Mouse (Mus musculus): Measurements from ENCODE around the gene H3f3b. TPM values are rescaled to one million over a fixed set of nuclear protein-coding genes. Genes with fewer than 3 reads are reported as not detected.
A peak's percentile ranks its signal among the peaks of the same experiment; 100 is the strongest.

Gene H3f3b
- polyA plus RNA-seq, 1 experiment from 2014 or later = 684 TPM

- H3K4me1 ChIP-seq (ENCODE audit: control insufficient read depth in 2 of 2, insufficient read depth in 2 of 2, low read length in 2 of 2) = peaks cover 13 to 16% of the 10 kb centered on the region in 2 experiments
- H3K4me3 ChIP-seq (ENCODE audit: control insufficient read depth in 1 of 2, insufficient read depth in 1 of 2, low read depth in 1 of 2, low read length in 2 of 2) = no peak overlapping the region
- no peak for ATAC-seq (ENCODE audit: insufficient number of reproducible peaks, insufficient read depth, low FRiP score, low read depth)
- no peak overlapping the region for H3K4me2 ChIP-seq (ENCODE audit: low read length)
- no peaks in the 10 kb centered on the region for H3K9me3 ChIP-seq (ENCODE audit: control insufficient read depth, low read length)
- H3K36me3 ChIP-seq (ENCODE audit: control insufficient read depth, insufficient read depth, low read length) = peaks cover 86% of the 10 kb centered on the region
- no peak overlapping the region for H3K27ac ChIP-seq (replicated peaks in 1 of 2; ENCODE audit: control insufficient read depth in 1 of 2, insufficient read depth in 1 of 2, low read depth in 2 of 2, low read length in 2 of 2)
- WGBS = 86% methylated on average over 17 of the region's 17 CpGs
- no peaks in the 10 kb centered on the region for H3K27me3 ChIP-seq (ENCODE audit: control insufficient read depth, insufficient read depth, low read length)
- no peak overlapping the region for H3K9ac ChIP-seq (ENCODE audit: low read length)
Measured at GRCm38 (mm10) chr11:116058868-116059690, 31.3 kb upstream of the H3f3b start.

- no peak overlapping the region for H3K27ac ChIP-seq (replicated peaks in 1 of 2; ENCODE audit: control insufficient read depth in 1 of 2, insufficient read depth in 1 of 2, low read depth in 2 of 2, low read length in 2 of 2)
Measured at GRCm38 (mm10) chr11:116058022-116058614, 30.4 kb upstream of the H3f3b start.

GRCm38 (mm10) chr11:116057237-116057881 lies 29.6 kb upstream of the H3f3b start:
- peak overlapping the region; percentile 4 to 33; a peak in 2 of 4 replicates for H3K27ac ChIP-seq (replicated peaks in 1 of 2; ENCODE audit: control insufficient read depth in 1 of 2, insufficient read depth in 1 of 2, low read depth in 2 of 2, low read length in 2 of 2)
- WGBS = 25% methylated on average over 4 of the region's 4 CpGs

More at GRCm38 (mm10) chr11:116058022-116058614, 30.4 kb upstream of the H3f3b start:
- WGBS = 70% methylated on average over 12 of the region's 12 CpGs
- Histone ChIP-seq H3K36me3 (ENCODE audit: control insufficient read depth, insufficient read depth, low read length) (peaks cover 95% of the 10 kb centered on the region), H3K9me3 (ENCODE audit: control insufficient read depth, low read length) (no peaks in the 10 kb centered on the region), H3K9ac (ENCODE audit: low read length) (no peak overlapping the region), H3K4me2 (ENCODE audit: low read length) (no peak overlapping the region), H3K4me3 (ENCODE audit: control insufficient read depth in 1 of 2, insufficient read depth in 1 of 2, low read depth in 1 of 2, low read length in 2 of 2) (no peak overlapping the region), H3K27me3 (ENCODE audit: control insufficient read depth, insufficient read depth, low read length) (no peaks in the 10 kb centered on the region), H3K4me1 (ENCODE audit: control insufficient read depth in 2 of 2, insufficient read depth in 2 of 2, low read length in 2 of 2) (peaks cover 13 to 16% of the 10 kb centered on the region in 2 experiments)
- ATAC-seq (ENCODE audit: insufficient number of reproducible peaks, insufficient read depth, low FRiP score, low read depth) = no peak

GRCm38 (mm10) chr11:116055873-116056272 lies 28.1 kb upstream of the H3f3b start:
- Histone ChIP-seq H3K4me1 (ENCODE audit: control insufficient read depth in 2 of 2, insufficient read depth in 2 of 2, low read length in 2 of 2) (peaks cover 13 to 16% of the 10 kb centered on the region in 2 experiments), H3K9ac (ENCODE audit: low read length) (no peak overlapping the region), H3K4me2 (ENCODE audit: low read length) (no peak overlapping the region), H3K9me3 (ENCODE audit: control insufficient read depth, low read length) (no peaks in the 10 kb centered on the region), H3K27me3 (ENCODE audit: control insufficient read depth, insufficient read depth, low read length) (no peaks in the 10 kb centered on the region), H3K27ac (replicated peaks in 1 of 2; ENCODE audit: control insufficient read depth in 1 of 2, insufficient read depth in 1 of 2, low read depth in 2 of 2, low read length in 2 of 2) (no peak overlapping the region), H3K4me3 (ENCODE audit: control insufficient read depth in 1 of 2, insufficient read depth in 1 of 2, low read depth in 1 of 2, low read length in 2 of 2) (no peak overlapping the region), H3K36me3 (ENCODE audit: control insufficient read depth, insufficient read depth, low read length) (peaks cover 100% of the 10 kb centered on the region)
- no peak for ATAC-seq (ENCODE audit: insufficient number of reproducible peaks, insufficient read depth, low FRiP score, low read depth)
- WGBS = 84% methylated on average over 11 of the region's 11 CpGs

More at GRCm38 (mm10) chr11:116057237-116057881, 29.6 kb upstream of the H3f3b start:
- Histone ChIP-seq H3K9ac (ENCODE audit: low read length) (no peak overlapping the region), H3K27me3 (ENCODE audit: control insufficient read depth, insufficient read depth, low read length) (no peaks in the 10 kb centered on the region), H3K36me3 (ENCODE audit: control insufficient read depth, insufficient read depth, low read length) (peaks cover 100% of the 10 kb centered on the region), H3K4me1 (ENCODE audit: control insufficient read depth in 2 of 2, insufficient read depth in 2 of 2, low read length in 2 of 2) (peaks cover 13 to 16% of the 10 kb centered on the region in 2 experiments), H3K4me2 (ENCODE audit: low read length) (no peak overlapping the region), H3K4me3 (ENCODE audit: control insufficient read depth in 1 of 2, insufficient read depth in 1 of 2, low read depth in 1 of 2, low read length in 2 of 2) (no peak overlapping the region), H3K9me3 (ENCODE audit: control insufficient read depth, low read length) (no peaks in the 10 kb centered on the region)
- no peak for ATAC-seq (ENCODE audit: insufficient number of reproducible peaks, insufficient read depth, low FRiP score, low read depth)

GRCm38 (mm10) chr11:116053510-116054229 lies 25.9 kb upstream of the H3f3b start:
- no peaks in the 10 kb centered on the region for H3K27me3 ChIP-seq (ENCODE audit: control insufficient read depth, insufficient read depth, low read length)
- WGBS = 79% methylated on average over 9 of the region's 9 CpGs
- peaks cover 100% of the 10 kb centered on the region for H3K36me3 ChIP-seq (ENCODE audit: control insufficient read depth, insufficient read depth, low read length)
- H3K9me3 ChIP-seq (ENCODE audit: control insufficient read depth, low read length) = no peaks in the 10 kb centered on the region
- H3K4me2 ChIP-seq (ENCODE audit: low read length) = no peak overlapping the region
- H3K9ac ChIP-seq (ENCODE audit: low read length) = no peak overlapping the region
- H3K4me3 ChIP-seq (ENCODE audit: control insufficient read depth in 1 of 2, insufficient read depth in 1 of 2, low read depth in 1 of 2, low read length in 2 of 2) = no peak overlapping the region
- H3K27ac ChIP-seq (replicated peaks in 1 of 2; ENCODE audit: control insufficient read depth in 1 of 2, insufficient read depth in 1 of 2, low read depth in 2 of 2, low read length in 2 of 2) = no peak overlapping the region
- peaks cover 13 to 16% of the 10 kb centered on the region in 2 experiments for H3K4me1 ChIP-seq (ENCODE audit: control insufficient read depth in 2 of 2, insufficient read depth in 2 of 2, low read length in 2 of 2)
- ATAC-seq (ENCODE audit: insufficient number of reproducible peaks, insufficient read depth, low FRiP score, low read depth) = no peak

GRCm38 (mm10) chr11:116050196-116050595 lies 22.4 kb upstream of the H3f3b start:
- Histone ChIP-seq H3K4me1 (ENCODE audit: control insufficient read depth in 2 of 2, insufficient read depth in 2 of 2, low read length in 2 of 2) (no peaks in the 10 kb centered on the region), H3K36me3 (ENCODE audit: control insufficient read depth, insufficient read depth, low read length) (peaks cover 96% of the 10 kb centered on the region), H3K9me3 (ENCODE audit: control insufficient read depth, low read length) (no peaks in the 10 kb centered on the region), H3K27ac (replicated peaks in 1 of 2; ENCODE audit: control insufficient read depth in 1 of 2, insufficient read depth in 1 of 2, low read depth in 2 of 2, low read length in 2 of 2) (no peak overlapping the region), H3K27me3 (ENCODE audit: control insufficient read depth, insufficient read depth, low read length) (no peaks in the 10 kb centered on the region), H3K4me3 (ENCODE audit: control insufficient read depth in 1 of 2, insufficient read depth in 1 of 2, low read depth in 1 of 2, low read length in 2 of 2) (no peak overlapping the region), H3K9ac (ENCODE audit: low read length) (no peak overlapping the region), H3K4me2 (ENCODE audit: low read length) (no peak overlapping the region)
- WGBS = 85% methylated on average over 4 of the region's 4 CpGs
- ATAC-seq (ENCODE audit: insufficient number of reproducible peaks, insufficient read depth, low FRiP score, low read depth) = no peak

- no peaks in the 10 kb centered on the region for H3K9me3 ChIP-seq (ENCODE audit: control insufficient read depth, low read length)
- H3K4me3 ChIP-seq (ENCODE audit: control insufficient read depth in 1 of 2, insufficient read depth in 1 of 2, low read depth in 1 of 2, low read length in 2 of 2) = no peak overlapping the region
- no peaks in the 10 kb centered on the region for H3K27me3 ChIP-seq (ENCODE audit: control insufficient read depth, insufficient read depth, low read length)
- no peak for ATAC-seq (ENCODE audit: insufficient number of reproducible peaks, insufficient read depth, low FRiP score, low read depth)
- whole genome bisulfite sequencing = 80% methylated on average over 2 of the region's 2 CpGs
- no peak overlapping the region for H3K4me2 ChIP-seq (ENCODE audit: low read length)
- no peak overlapping the region for H3K9ac ChIP-seq (ENCODE audit: low read length)
- peaks cover 95% of the 10 kb centered on the region for H3K36me3 ChIP-seq (ENCODE audit: control insufficient read depth, insufficient read depth, low read length)
- H3K4me1 ChIP-seq (ENCODE audit: control insufficient read depth in 2 of 2, insufficient read depth in 2 of 2, low read length in 2 of 2) = no peaks in the 10 kb centered on the region
- no peak overlapping the region for H3K27ac ChIP-seq (replicated peaks in 1 of 2; ENCODE audit: control insufficient read depth in 1 of 2, insufficient read depth in 1 of 2, low read depth in 2 of 2, low read length in 2 of 2)
Measured at GRCm38 (mm10) chr11:116049610-116050009, 21.8 kb upstream of the H3f3b start.

All from heart, embryonic 14.5 days (tissue).